ENCODE assay signal across 17 mouse cellular contexts in genomic region chr9:49816115-49816650, GRCm38 (mm10). TPM values are rescaled to one million over a fixed set of nuclear protein-coding genes. Genes with fewer than 3 reads are reported as not detected.
DNase-seq lines count a peak whose midpoint lies in the region; ATAC-seq and TF ChIP-seq lines count a peak whose summit lies in the region.
"Had no signal": no experiment of that assay in that cellular context is flagged by ENCODE, and none has a peak within 500 bp of the region (broad histone marks: within the 10 kb centered on the region; RNA-seq: fewer than 3 reads in every experiment).

No protein-coding gene starts in this region.

- peak; percentile 43 for DNase-seq in embryo, embryonic 11 days
- no peak for DNase-seq in embryo, embryonic 9.5 days (ENCODE audit: extremely low spot score)
- no peak for DNase-seq in hindbrain, embryonic 11.5 days (ENCODE audit: low spot score)
- peak; percentile 44 for DNase-seq in limb, embryonic 14.5 days (ENCODE audit: low spot score)
- no peak for DNase-seq in right cerebral cortex, postnatal 14 days
- DNase-seq: adrenal gland, adult 8-10 months; cerebellum, postnatal 36 days; gastrocnemius, postnatal 10 days; thymus, postnatal 4 days had no signal

- no peak overlapping the region for H3ac ChIP-seq in C2C12 (ENCODE audit: control insufficient read depth, insufficient read length, low read depth)

- H3K4me2 ChIP-seq in hindbrain, embryonic 12.5 days (replicated peaks) = no peak overlapping the region
- no peak overlapping the region for H3K4me2 ChIP-seq in hindbrain, embryonic 11.5 days (replicated peaks; ENCODE audit: low read depth, low read length)
- H3K4me2 ChIP-seq in limb, embryonic 14.5 days (replicated peaks; ENCODE audit: low read depth, low read length, severe bottlenecking) = no peak overlapping the region
- H3K4me2 ChIP-seq: limb, embryonic 12.5 days; midbrain, embryonic 12.5 days; neural tube, embryonic 13.5 days had no signal

- H3K9me3 ChIP-seq in hindbrain, embryonic 12.5 days (replicated peaks) = no peaks in the 10 kb centered on the region
- no peaks in the 10 kb centered on the region for H3K9me3 ChIP-seq in hindbrain, embryonic 11.5 days (ENCODE audit: control insufficient read depth, low read length)
- no peaks in the 10 kb centered on the region for H3K9me3 ChIP-seq in limb, embryonic 14.5 days (ENCODE audit: control insufficient read depth, low read length)
- H3K9me3 ChIP-seq: forebrain, embryonic 10.5 days; limb, embryonic 12.5 days; midbrain, embryonic 12.5 days; neural tube, embryonic 13.5 days had no signal

- peaks cover 4% of the 10 kb centered on the region; the same call in 1 of the 2 replicates for H3K4me1 ChIP-seq in hindbrain, embryonic 12.5 days
- H3K4me1 ChIP-seq in hindbrain, embryonic 11.5 days (replicated peaks; ENCODE audit: control insufficient read depth, insufficient read depth, low read length) = no peaks in the 10 kb centered on the region
- peaks cover 6% of the 10 kb centered on the region; the same call in 1 of the 2 replicates for H3K4me1 ChIP-seq in limb, embryonic 14.5 days (ENCODE audit: control insufficient read depth, insufficient read depth, low read length)
- H3K4me1 ChIP-seq: midbrain, embryonic 12.5 days had no signal

- no peaks in the 10 kb centered on the region for H3K79me3 ChIP-seq in C2C12 (ENCODE audit: low read depth)

- ATAC-seq in hindbrain, embryonic 12.5 days (ENCODE audit: low FRiP score) = no peak
- ATAC-seq in hindbrain, embryonic 11.5 days (ENCODE audit: low FRiP score) = no peak
- ATAC-seq in limb, embryonic 14.5 days (ENCODE audit: low FRiP score, low read depth) = no peak
- ATAC-seq in megakaryocyte, adult 5-6 weeks (ENCODE audit: poor library complexity, severe bottlenecking) = no peak

- H3K4me3 ChIP-seq in hindbrain, embryonic 12.5 days = no peak overlapping the region
- H3K4me3 ChIP-seq in hindbrain, embryonic 11.5 days (ENCODE audit: low read depth, low read length) = no peak overlapping the region
- no peak overlapping the region for H3K4me3 ChIP-seq in C2C12 (ENCODE audit: insufficient read depth, poor library complexity, severe bottlenecking)
- no peak overlapping the region for H3K4me3 ChIP-seq in limb, embryonic 14.5 days (replicated peaks; ENCODE audit: low read length)
- H3K4me3 ChIP-seq: forebrain, embryonic 10.5 days; limb, embryonic 12.5 days; midbrain, embryonic 12.5 days; neural tube, embryonic 13.5 days had no signal

- H3K79me2 ChIP-seq in C2C12 (ENCODE audit: control insufficient read depth, insufficient read depth) = no peaks in the 10 kb centered on the region

- WGBS in hindbrain, embryonic 12.5 days = 68% methylated on average over 10 of the region's 10 CpGs
- 61% methylated on average over 10 of the region's 10 CpGs for WGBS in hindbrain, embryonic 11.5 days
- 60% methylated on average over 10 of the region's 10 CpGs for WGBS in limb, embryonic 14.5 days

- no peak overlapping the region for H3K9ac ChIP-seq in hindbrain, embryonic 12.5 days
- H3K9ac ChIP-seq in hindbrain, embryonic 11.5 days (ENCODE audit: low read depth, low read length) = no peak overlapping the region
- no peak overlapping the region for H3K9ac ChIP-seq in limb, embryonic 14.5 days (ENCODE audit: low read depth, low read length, severe bottlenecking)
- H3K9ac ChIP-seq: limb, embryonic 12.5 days; midbrain, embryonic 12.5 days; neural tube, embryonic 13.5 days had no signal

- no peak for TF ChIP-seq POLR2A in limb, embryonic 14.5 days (IDR thresholded peaks at IDR 0.05; ENCODE audit: borderline replicate concordance, extremely low read depth, insufficient read depth, insufficient read length)

- no peaks in the 10 kb centered on the region for H3K27me3 ChIP-seq in hindbrain, embryonic 12.5 days
- no peaks in the 10 kb centered on the region for H3K27me3 ChIP-seq in hindbrain, embryonic 11.5 days (ENCODE audit: control insufficient read depth, insufficient read depth, low read length)
- no peaks in the 10 kb centered on the region for H3K27me3 ChIP-seq in C2C12 (ENCODE audit: control insufficient read depth, insufficient read depth, insufficient read length)
- no peaks in the 10 kb centered on the region for H3K27me3 ChIP-seq in limb, embryonic 14.5 days (ENCODE audit: control insufficient read depth, insufficient read depth, low read length)
- H3K27me3 ChIP-seq: limb, embryonic 12.5 days; midbrain, embryonic 12.5 days; neural tube, embryonic 13.5 days had no signal

- H3K27ac ChIP-seq in hindbrain, embryonic 12.5 days = 0 out of 2 replicates have a peak overlapping the region, but pooled peaks have one; percentile 0
- no peak overlapping the region for H3K27ac ChIP-seq in hindbrain, embryonic 11.5 days (ENCODE audit: low read depth, low read length)
- no peak overlapping the region for H3K27ac ChIP-seq in limb, embryonic 14.5 days (replicated peaks; ENCODE audit: low read depth, low read length)
- H3K27ac ChIP-seq: forebrain, embryonic 10.5 days; limb, embryonic 12.5 days; midbrain, embryonic 12.5 days; neural tube, embryonic 13.5 days had no signal

- no peaks in the 10 kb centered on the region for H3K36me3 ChIP-seq in hindbrain, embryonic 12.5 days
- H3K36me3 ChIP-seq in hindbrain, embryonic 11.5 days (ENCODE audit: control insufficient read depth, insufficient read depth, low read length) = no peaks in the 10 kb centered on the region
- no peaks in the 10 kb centered on the region for H3K36me3 ChIP-seq in C2C12 (ENCODE audit: control insufficient read depth, insufficient read depth)
- no peaks in the 10 kb centered on the region for H3K36me3 ChIP-seq in limb, embryonic 14.5 days (ENCODE audit: control insufficient read depth, insufficient read depth, low read length)
- H3K36me3 ChIP-seq: forebrain, embryonic 10.5 days; limb, embryonic 12.5 days; midbrain, embryonic 12.5 days; neural tube, embryonic 13.5 days had no signal

- TF ChIP-seq CTCF in C2C12 (IDR thresholded peaks at IDR 0.05; ENCODE audit: control insufficient read depth, insufficient read depth, insufficient read length) = no peak

TF ChIP-seq in C2C12, 6 proteins besides CTCF, POLR2A, EP300 and RAD21:
- TF ChIP-seq MAX (IDR thresholded peaks at IDR 0.05) (no peak), MYOG (IDR thresholded peaks at IDR 0.05; ENCODE audit: control insufficient read depth, extremely low read depth, insufficient read length) (no peak), USF1 (IDR thresholded peaks at IDR 0.05; ENCODE audit: low read depth) (no peak), CEBPB (IDR thresholded peaks at IDR 0.05; ENCODE audit: low read depth) (no peak), FOSL1 (IDR thresholded peaks at IDR 0.05; ENCODE audit: insufficient read depth, low read length, poor library complexity, severe bottlenecking) (peak; percentile 30), MYOD1 (IDR thresholded peaks at IDR 0.05; ENCODE audit: control insufficient read depth, insufficient read length, low read depth) (peak; percentile 54)

RNA-seq across cellular contexts. Expression of gene Ncam1, which starts 17.5 kb away (rescaled TPM):
- polyA plus RNA-seq in hindbrain, embryonic 12.5 days (2016; fragmentation: Nextera tagmentation; extraction: Ambion mirVana) = 239 and 283 TPM in 2 replicates
- polyA plus RNA-seq in hindbrain, embryonic 11.5 days (2014; fragmentation: Nextera tagmentation; extraction: Ambion mirVana) = 137 and 143 TPM in 2 replicates
- 41.5 TPM for polyA plus RNA-seq in C2C12 (2012; fragmentation: generic; extraction: Trizol)
- 31.1 and 32.8 TPM in 2 replicates for polyA plus RNA-seq in limb, embryonic 14.5 days (2012; rRNA removed)
- 62.5 and 77.3 TPM in 2 replicates for polyA plus RNA-seq in limb, embryonic 14.5 days (2014; fragmentation: Nextera tagmentation; extraction: Ambion mirVana)
- 12.0 and 14.0 TPM in 2 replicates for total RNA-seq in megakaryocyte, adult 5-6 weeks (2015)
- 9.6 and 10.9 TPM in 2 replicates for total RNA-seq in megakaryocyte, adult 5-6 weeks (2017)
- total RNA-seq: MEL had no signal

Comparison
In these comparisons a context has a peak if more than half of its experiments do, and no peak if none do; other contexts are left out.
1. DNase-seq: peak in embryo, embryonic 11 days (single experiment) and limb, embryonic 14.5 days (single experiment); none in embryo, embryonic 9.5 days (single experiment), hindbrain, embryonic 11.5 days (single experiment) and right cerebral cortex, postnatal 14 days (single experiment).